Mouse (Mus musculus) frontal cortex, postnatal 25 days (tissue): ENCODE measurements around the gene Rptor.

Experiments
- DNase-seq, 2 experiments: peaks; one replicate each; pipeline ENCODE4 v3.0.0; 2022; ENCODE audit warnings: low spot score in 2 of 2

Rptor gene

GRCm38 (mm10) chr11:119602763-119603526 lies at the start of gene Rptor:
Rptor (plus strand) TSS chr11:119602905.
- DNase-seq, result peak; percentile 98 to 99

- no peak for DNase-seq
These were observed 48.0 kb upstream of the Rptor start for GRCm38 (mm10) chr11:119554706-119555105.

- DNase-seq, result no peak
These were observed 47.5 kb upstream of the Rptor start for GRCm38 (mm10) chr11:119555170-119555569.

- no peak for DNase-seq
These were observed 44.5 kb upstream of the Rptor start for GRCm38 (mm10) chr11:119557940-119558869.

- no peak for DNase-seq
These were observed 43.7 kb upstream of the Rptor start for GRCm38 (mm10) chr11:119558870-119559610.

GRCm38 (mm10) chr11:119562286-119562685 lies 40.4 kb upstream of the Rptor start:
- DNase-seq, result no peak

- DNase-seq, result no peak
These were observed 39.5 kb upstream of the Rptor start for GRCm38 (mm10) chr11:119563166-119563565.

GRCm38 (mm10) chr11:119564383-119564782 lies 38.3 kb upstream of the Rptor start:
- DNase-seq, result no peak

GRCm38 (mm10) chr11:119565021-119565420 lies 37.7 kb upstream of the Rptor start:
- DNase-seq, result no peak

- DNase-seq, result no peak
These were observed 37.0 kb upstream of the Rptor start for GRCm38 (mm10) chr11:119565684-119566083.

- DNase-seq, result no peak
These were observed 36.5 kb upstream of the Rptor start for GRCm38 (mm10) chr11:119566188-119566587.

- DNase-seq, result no peak
These were observed 30.2 kb upstream of the Rptor start for GRCm38 (mm10) chr11:119572316-119573010.

GRCm38 (mm10) chr11:119576855-119577254 lies 25.9 kb upstream of the Rptor start:
- no peak for DNase-seq

- DNase-seq, result no peak
These were observed 25.0 kb upstream of the Rptor start for GRCm38 (mm10) chr11:119577721-119578120.

- no peak for DNase-seq
These were observed 16.2 kb upstream of the Rptor start for GRCm38 (mm10) chr11:119586511-119586910.

- no peak for DNase-seq
These were observed 15.6 kb upstream of the Rptor start for GRCm38 (mm10) chr11:119587112-119587511.

GRCm38 (mm10) chr11:119589242-119589641 lies 13.5 kb upstream of the Rptor start:
- DNase-seq, result no peak

- DNase-seq, result no peak
These were observed 8.7 kb upstream of the Rptor start for GRCm38 (mm10) chr11:119593966-119594365.

GRCm38 (mm10) chr11:119598856-119599255 lies 3.8 kb upstream of the Rptor start:
- DNase-seq, result no peak

- no peak for DNase-seq
These were observed 2.4 kb upstream of the Rptor start for GRCm38 (mm10) chr11:119600286-119600685.

- no peak for DNase-seq
These were observed 466 bp upstream of the Rptor start for GRCm38 (mm10) chr11:119602177-119602700.
